Mouse (Mus musculus) liver, embryonic 11.5 days (tissue): ENCODE measurements around the gene H2-Q2. TPM values are rescaled to one million over a fixed set of nuclear protein-coding genes. Genes with fewer than 3 reads are reported as not detected.
A peak's percentile ranks its signal among the peaks of the same experiment; 100 is the strongest.
"Not testable (repeated sequence)": the region's sequence is repeated elsewhere in the genome, so short reads cannot be mapped to it uniquely, and the experiment has no call there.

Experiments used
- ATAC-seq: fragments of 200-750 bp; cut with Nextera tagmentation; replicated peaks from 2 replicates; pipeline ENCODE4 v1.8.0; 2017; ENCODE audit warnings: moderate number of reproducible peaks, mild to moderate bottlenecking, moderate TSS enrichment, moderate library complexity; ENCODE audit not compliant: low FRiP score
- DNase-seq: peaks from one replicate; pipeline ENCODE4 v3.0.0-alpha.2; 2017; ENCODE audit warnings: low spot score
- H3K27ac ChIP-seq: fragments of 300-500 bp; sonication (generic); 2 replicates; pipeline ENCODE4 v1.5.1; 2014; ENCODE audit warnings: mild to moderate bottlenecking, low read depth, low read length, control low read depth
- H3K27me3 ChIP-seq: fragments of 300-500 bp; sonication (generic); replicated peaks from 2 replicates; pipeline ENCODE4 v1.6.1; 2014; ENCODE audit warnings: low read length, mixed read lengths; ENCODE audit not compliant: control insufficient read depth, insufficient read depth
- H3K36me3 ChIP-seq: fragments of 300-500 bp; sonication (generic); 2 replicates; pipeline ENCODE4 v1.6.1; 2014; ENCODE audit warnings: mild to moderate bottlenecking, low read length, moderate library complexity, mixed read lengths; ENCODE audit not compliant: control insufficient read depth, insufficient read depth
- H3K4me1 ChIP-seq: fragments of 300-500 bp; sonication (generic); replicated peaks from 2 replicates; pipeline ENCODE4 v1.6.1; 2014; ENCODE audit warnings: low read length, mixed read lengths; ENCODE audit not compliant: control insufficient read depth, insufficient read depth
- H3K4me2 ChIP-seq: fragments of 300-500 bp; sonication (generic); 2 replicates; pipeline ENCODE4 v1.6.1; 2014; ENCODE audit warnings: mild to moderate bottlenecking, control low read depth, moderate library complexity
- H3K4me3 ChIP-seq: fragments of 300-500 bp; sonication (generic); 2 replicates; pipeline ENCODE4 v1.5.1; 2014; ENCODE audit warnings: low read depth, low read length, control low read depth
- H3K9ac ChIP-seq: fragments of 300-500 bp; sonication (generic); 2 replicates; pipeline ENCODE4 v1.6.1; 2014; ENCODE audit warnings: low read depth, low read length, control low read depth
- H3K9me3 ChIP-seq: fragments of 300-500 bp; sonication (generic); 2 replicates; pipeline ENCODE4 v1.6.1; 2016; ENCODE audit warnings: low read length, inconsistent platforms, mixed read lengths; ENCODE audit not compliant: control insufficient read depth
- WGBS: fragments of 180-500 bp; shearing (Covaris S2); extraction: QIAGEN DNeasy Blood & Tissue Kit; methylation state at CpG from one replicate; pipeline ENCODE4 v1.1.7; 2014; 5-methylcytosine and 5-hydroxymethylcytosine counted together
- polyA plus RNA-seq: library from polyadenylated mRNA; unstranded; fragments of >200 nt; fragmentation: Nextera tagmentation; extraction: Ambion mirVana; gene quantifications from 2 replicates; pipeline ENCODE4 v1.2.1, GENCODE M21; 2014

H2-Q2 gene
- polyA plus RNA-seq, 1 experiment from 2014 or later, result 2.1 TPM

GRCm38 (mm10) chr17:35318671-35319070 is 23.4 kb upstream of the H2-Q2 start:
- H3K36me3 ChIP-seq, result no peaks in the 10 kb centered on the region
- no peak overlapping the region for H3K27ac ChIP-seq
- H3K27me3 ChIP-seq, result peaks cover 21% of the 10 kb centered on the region
- no peak overlapping the region for H3K9ac ChIP-seq
- H3K4me1 ChIP-seq, result no peaks in the 10 kb centered on the region; the same call in 1 of the 2 replicates
- no peak overlapping the region for H3K4me2 ChIP-seq
- H3K4me3 ChIP-seq, result no peak overlapping the region
- ATAC-seq (no peak), DNase-seq (no peak)
- H3K9me3 ChIP-seq, result no peaks in the 10 kb centered on the region

- 4% methylated on average over 55 of the region's 55 CpGs for WGBS
- no peak for ATAC-seq
- Histone ChIP-seq H3K4me1 (no peaks in the 10 kb centered on the region; the same call in 1 of the 2 replicates), H3K36me3 (no peaks in the 10 kb centered on the region), H3K9ac (no peak within 1 kb of the TSS), H3K27me3 (peaks cover 21% of the 10 kb centered on the region), H3K4me2 (peak within 1 kb of the TSS; percentile 63), H3K9me3 (no peaks in the 10 kb centered on the region), H3K4me3 (peak within 1 kb of the TSS; percentile 42), H3K27ac (no peak within 1 kb of the TSS)
- DNase-seq, result no peak
Measured at GRCm38 (mm10) chr17:35320327-35321081, 21.5 kb upstream of the H2-Q2 start, which contains the start of gene H2-Q1. Gene H2-Q1 (plus strand): TSS chr17:35320405.

- H3K36me3 ChIP-seq, DNase-seq: not testable (repeated sequence)
- WGBS, result 43% methylated on average over 1 of the region's 1 CpGs
Measured at GRCm38 (mm10) chr17:35325124-35325523, 16.9 kb upstream of the H2-Q2 start.

DNA sequence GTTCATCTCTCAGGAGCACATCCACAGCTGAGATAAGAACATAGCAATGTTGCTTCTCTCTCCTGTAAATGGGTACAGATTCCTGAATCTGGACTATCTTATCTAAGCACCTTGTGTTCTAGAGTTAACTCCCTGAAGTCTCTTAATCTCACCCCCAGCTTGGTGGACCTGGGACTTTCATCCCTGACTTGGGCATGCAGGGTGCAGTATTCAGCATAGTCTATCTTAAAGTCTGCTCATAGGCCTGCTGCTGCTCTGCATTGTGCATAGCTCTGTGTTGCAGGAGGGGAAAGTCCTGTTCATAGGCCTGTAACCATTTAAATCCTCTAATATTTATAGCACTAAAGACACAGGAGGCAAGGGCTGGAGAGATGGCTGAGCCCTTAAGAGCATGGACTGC is 16.0 kb upstream of the H2-Q2 start:
- not testable (repeated sequence) for H3K9ac ChIP-seq, ATAC-seq, H3K9me3 ChIP-seq, H3K4me1 ChIP-seq, H3K36me3 ChIP-seq, DNase-seq, H3K27ac ChIP-seq, H3K4me2 ChIP-seq, H3K4me3 ChIP-seq, H3K27me3 ChIP-seq

More at GRCm38 (mm10) chr17:35325124-35325523, 16.9 kb upstream of the H2-Q2 start:
- H3K27me3 ChIP-seq, result peaks cover 15% of the 10 kb centered on the region
- not testable (repeated sequence) for H3K4me3 ChIP-seq, H3K9me3 ChIP-seq, H3K4me1 ChIP-seq, ATAC-seq, H3K9ac ChIP-seq, H3K4me2 ChIP-seq, H3K27ac ChIP-seq

DNA sequence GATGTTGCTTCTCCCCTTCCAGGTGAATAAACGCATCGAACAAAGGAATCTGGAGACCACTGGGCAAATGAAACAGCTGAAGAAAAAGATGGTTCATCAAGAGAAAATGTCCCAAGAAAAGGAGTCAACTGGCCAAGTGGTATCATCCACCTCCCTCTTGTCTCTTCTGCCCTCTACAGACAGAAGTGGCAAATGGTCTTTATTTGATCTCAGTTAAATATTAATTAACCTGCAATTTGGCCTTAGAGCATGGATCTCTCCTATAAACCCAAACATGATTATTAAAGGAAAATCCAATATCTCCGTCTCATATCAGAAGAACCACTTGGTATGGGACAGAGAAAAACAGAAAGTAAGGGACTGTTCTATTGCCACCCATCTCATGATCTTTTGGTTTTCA is 12.3 kb upstream of the H2-Q2 start:
- not testable (repeated sequence) for ATAC-seq, H3K27me3 ChIP-seq, H3K36me3 ChIP-seq, H3K4me1 ChIP-seq, DNase-seq, H3K9me3 ChIP-seq, H3K9ac ChIP-seq, H3K4me3 ChIP-seq, H3K27ac ChIP-seq, H3K4me2 ChIP-seq
- 50% methylated on average over 3 of the region's 3 CpGs for WGBS

GRCm38 (mm10) chr17:35331546-35331945 is 10.5 kb upstream of the H2-Q2 start:
- 53% methylated on average over 6 of the region's 6 CpGs for WGBS
- H3K27ac ChIP-seq, H3K9me3 ChIP-seq, H3K4me2 ChIP-seq, H3K27me3 ChIP-seq, H3K36me3 ChIP-seq, H3K9ac ChIP-seq, ATAC-seq, H3K4me3 ChIP-seq, H3K4me1 ChIP-seq, DNase-seq: not testable (repeated sequence)

DNA sequence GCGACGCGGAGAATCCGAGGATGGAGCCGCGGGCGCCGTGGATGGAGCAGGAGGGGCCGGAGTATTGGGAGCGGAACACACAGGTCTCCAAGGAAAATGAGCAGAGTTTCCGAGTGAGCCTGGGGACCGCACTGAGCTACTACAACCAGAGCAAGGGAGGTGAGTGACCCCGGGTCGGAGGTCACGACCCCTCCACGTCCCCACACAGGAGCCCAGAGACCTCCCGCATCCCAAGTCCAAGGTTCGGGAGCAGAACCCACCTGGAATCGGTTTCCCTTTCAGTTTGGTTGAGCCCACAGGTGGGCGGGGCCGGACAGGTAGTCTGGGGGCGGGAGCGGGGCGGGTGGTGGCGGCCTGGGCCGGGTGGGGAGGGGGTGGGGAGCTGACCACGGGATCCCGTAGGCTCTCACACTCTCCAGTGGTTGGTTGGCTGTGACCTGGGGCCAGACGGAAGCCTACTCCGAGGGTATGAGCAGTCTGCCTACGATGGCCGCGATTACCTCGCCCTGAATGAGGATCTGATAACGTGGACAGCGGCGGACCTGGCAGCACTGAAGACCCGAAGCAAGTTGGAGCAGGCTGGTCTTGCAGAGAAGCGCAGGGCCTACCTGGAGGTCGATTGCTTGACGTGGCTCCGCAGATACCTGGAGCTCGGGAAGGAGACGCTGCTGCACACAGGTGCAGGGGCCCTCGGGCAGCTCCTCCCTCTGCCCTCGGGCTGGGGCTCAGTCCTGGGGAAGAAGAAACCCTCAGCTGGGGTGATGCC is 852 bp downstream of the H2-Q2 start:
- Histone ChIP-seq H3K4me3 (peak overlapping the region; percentile 47), H3K36me3 (no peaks in the 10 kb centered on the region), H3K4me1 (peaks cover 3% of the 10 kb centered on the region; the same call in 1 of the 2 replicates), H3K9me3 (no peaks in the 10 kb centered on the region), H3K27ac (no peak overlapping the region), H3K27me3 (peaks cover 30% of the 10 kb centered on the region), H3K9ac (0 out of 2 replicates have a peak overlapping the region, but pooled peaks have one; percentile 30), H3K4me2 (peak overlapping the region; percentile 65)
- 3% methylated on average over 46 of the region's 46 CpGs for WGBS
- no peak for ATAC-seq
- DNase-seq, result no peak

GRCm38 (mm10) chr17:35347659-35348058 is 5.6 kb downstream of the H2-Q2 start:
- not testable (repeated sequence) for H3K27ac ChIP-seq
- H3K27me3 ChIP-seq, result peaks cover 11% of the 10 kb centered on the region

More at GRCm38 (mm10) chr17:35347659-35348058, 5.6 kb downstream of the H2-Q2 start:
- H3K4me1 ChIP-seq, H3K9me3 ChIP-seq, ATAC-seq, H3K9ac ChIP-seq, H3K4me3 ChIP-seq, DNase-seq, H3K36me3 ChIP-seq, H3K4me2 ChIP-seq: not testable (repeated sequence)
